Mouse (Mus musculus) common myeloid progenitor, adult 5-6 weeks (primary cell): ENCODE results near the gene Gm49378. TPM values are rescaled to one million over a fixed set of nuclear protein-coding genes. Genes with fewer than 3 reads are reported as not detected.

Source experiments
- ATAC-seq: replicated peaks from 2 replicates; pipeline ENCODE4 v1.8.0; 2016; ENCODE audit warnings: low read depth, mild to moderate bottlenecking, moderate TSS enrichment, inconsistent platforms; ENCODE audit not compliant: poor library complexity, severe bottlenecking
- total RNA-seq: library from RNA; stranded (forward); fragments of 200-1000, 187-1606 nt; gene quantifications from 2 replicates; pipeline ENCODE4 v1.2.3, GENCODE M21; 2017

Gm49378 gene
- 0.87 and 9.9 TPM in 2 replicates for total RNA-seq

- no peak for ATAC-seq
Observed at GRCm38 (mm10) chr14:55637795-55638194, at the start of gene Gm49378. TSS of gene Gm49378 (minus strand) at chr14:55637895.

GRCm38 (mm10) chr14:55682118-55682493 lies 44.4 kb upstream of the Gm49378 start:
- ATAC-seq, result no peak

- peak; percentile 94 for ATAC-seq
Observed at GRCm38 (mm10) chr14:55681160-55682117, 43.7 kb upstream of the Gm49378 start, which contains the start of gene Tinf2. TSS of gene Tinf2 (minus strand) at chr14:55681820.

DNA sequence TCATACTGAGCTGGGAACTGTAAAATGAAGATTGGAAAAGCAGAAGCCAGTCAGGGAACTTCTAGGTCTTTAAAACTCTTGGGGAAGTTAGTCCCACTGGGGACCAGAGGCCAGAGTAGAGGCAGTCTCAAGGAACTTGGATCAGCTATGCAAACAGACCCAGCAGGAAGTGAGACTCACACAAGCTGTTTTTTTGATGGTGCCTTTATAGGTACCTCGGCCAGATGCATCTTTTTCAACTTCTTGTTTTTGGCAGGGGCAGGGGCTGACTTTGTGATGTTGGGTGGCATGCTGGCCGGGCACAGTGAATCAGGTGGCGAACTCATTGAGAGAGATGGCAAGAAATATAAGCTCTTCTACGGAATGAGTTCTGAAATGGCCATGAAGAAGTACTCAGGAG lies 39.9 kb upstream of the Gm49378 start:
- no peak for ATAC-seq

DNA sequence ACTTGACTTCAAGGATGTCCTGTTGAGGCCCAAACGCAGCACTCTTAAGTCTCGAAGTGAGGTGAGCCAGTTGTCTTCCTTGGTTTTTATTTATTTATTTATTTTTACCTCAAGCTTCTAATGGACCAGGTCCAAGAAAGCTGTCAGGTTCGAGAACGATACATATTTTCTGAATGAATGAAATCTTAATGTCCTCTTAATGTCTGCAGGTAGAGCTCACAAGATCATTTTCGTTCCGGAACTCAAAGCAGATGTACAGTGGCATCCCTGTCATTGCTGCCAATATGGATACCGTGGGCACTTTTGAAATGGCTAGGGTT lies 35.0 kb upstream of the Gm49378 start:
- no peak for ATAC-seq

DNA sequence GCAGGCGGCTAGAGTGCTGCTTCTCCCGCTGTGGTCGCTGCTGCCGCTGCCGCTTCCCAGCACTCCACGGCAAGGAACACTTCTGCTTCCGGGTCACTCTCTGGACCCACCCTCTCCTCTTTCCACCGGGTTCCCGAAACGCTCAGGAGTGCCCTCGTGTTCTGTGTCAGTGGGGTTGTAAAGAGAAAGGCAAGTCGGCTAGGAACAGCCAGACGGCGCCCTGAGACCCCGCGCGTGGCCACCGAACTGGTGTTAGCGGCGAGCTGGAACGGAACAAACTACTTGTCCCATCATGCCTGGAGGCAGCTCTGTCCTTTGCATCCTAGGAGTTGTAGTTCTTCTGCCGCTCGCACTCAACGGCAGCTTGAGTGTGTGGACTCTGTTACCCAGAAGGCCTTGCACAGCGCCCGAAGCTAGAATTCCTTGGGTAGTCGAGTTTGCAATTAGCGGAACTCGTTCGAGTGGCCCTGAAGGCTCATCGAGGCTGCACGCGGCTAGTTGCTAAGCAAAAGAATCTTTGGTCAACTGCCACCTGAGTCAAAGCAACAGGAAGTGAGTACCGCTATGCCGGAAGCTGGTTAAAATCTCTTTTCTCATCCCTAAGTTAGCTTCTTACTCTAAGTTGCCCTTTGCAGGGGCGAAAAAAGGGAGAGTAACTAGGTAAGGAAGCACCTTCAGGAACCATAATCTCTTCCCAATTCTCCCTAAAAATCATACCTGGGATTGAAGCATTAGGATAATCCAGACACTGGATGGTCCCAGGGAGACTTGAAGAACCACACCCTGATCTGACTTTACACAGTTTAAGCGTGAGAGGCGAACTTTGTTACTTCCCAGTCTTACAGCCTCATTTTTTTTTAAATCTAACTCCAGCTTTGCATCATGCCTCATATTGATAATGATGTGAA lies 34.4 kb upstream of the Gm49378 start, which contains the start of the genes Gmpr2 and Nedd8:
TSS of gene Gmpr2 (plus strand) at position 109 of the 908 bp plus-strand sequence.
TSS of gene Nedd8 (minus strand) at position 292 of the 908 bp plus-strand sequence.
- ATAC-seq, result peak; percentile 99

DNA sequence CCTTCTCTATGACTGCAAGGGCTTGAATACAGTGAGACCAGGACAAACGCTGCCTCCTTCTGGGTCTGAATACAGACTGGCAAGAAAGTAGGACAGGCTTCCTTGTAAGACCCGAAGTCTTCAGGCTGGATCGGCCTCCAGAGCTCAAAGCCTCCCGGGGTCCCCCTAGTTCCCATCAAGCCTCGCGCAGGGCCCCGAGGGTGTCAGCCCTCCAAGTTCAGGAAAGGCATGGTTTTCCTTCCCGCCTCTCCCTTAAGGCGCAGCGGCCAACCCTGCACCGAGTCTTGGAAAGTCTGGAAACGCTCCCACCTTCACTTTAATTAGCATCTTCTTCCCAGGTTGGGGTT lies 33.8 kb upstream of the Gm49378 start:
- peak; percentile 12; the same call in 1 of the 2 replicates for ATAC-seq

DNA sequence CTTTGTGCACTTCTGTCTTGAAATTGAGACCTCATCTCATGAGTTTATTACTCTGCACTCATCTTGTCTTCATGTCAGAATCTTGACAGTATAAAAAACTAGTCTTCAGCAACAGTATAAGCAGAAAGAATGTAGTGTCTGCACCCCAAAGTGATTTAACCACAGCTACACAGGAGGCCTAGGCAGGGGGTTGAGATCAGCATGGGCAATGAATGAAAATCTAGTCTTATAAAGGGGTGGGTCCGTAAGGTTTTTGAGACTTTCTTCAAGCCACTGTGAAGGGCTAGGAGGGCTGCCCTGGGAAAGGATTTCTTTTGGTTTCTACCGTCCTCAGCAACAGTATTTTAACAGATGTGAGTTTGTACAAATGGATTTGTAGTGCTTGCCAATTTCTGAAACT lies 22.9 kb upstream of the Gm49378 start:
- peak; percentile 13; the same call in 1 of the 2 replicates for ATAC-seq

DNA sequence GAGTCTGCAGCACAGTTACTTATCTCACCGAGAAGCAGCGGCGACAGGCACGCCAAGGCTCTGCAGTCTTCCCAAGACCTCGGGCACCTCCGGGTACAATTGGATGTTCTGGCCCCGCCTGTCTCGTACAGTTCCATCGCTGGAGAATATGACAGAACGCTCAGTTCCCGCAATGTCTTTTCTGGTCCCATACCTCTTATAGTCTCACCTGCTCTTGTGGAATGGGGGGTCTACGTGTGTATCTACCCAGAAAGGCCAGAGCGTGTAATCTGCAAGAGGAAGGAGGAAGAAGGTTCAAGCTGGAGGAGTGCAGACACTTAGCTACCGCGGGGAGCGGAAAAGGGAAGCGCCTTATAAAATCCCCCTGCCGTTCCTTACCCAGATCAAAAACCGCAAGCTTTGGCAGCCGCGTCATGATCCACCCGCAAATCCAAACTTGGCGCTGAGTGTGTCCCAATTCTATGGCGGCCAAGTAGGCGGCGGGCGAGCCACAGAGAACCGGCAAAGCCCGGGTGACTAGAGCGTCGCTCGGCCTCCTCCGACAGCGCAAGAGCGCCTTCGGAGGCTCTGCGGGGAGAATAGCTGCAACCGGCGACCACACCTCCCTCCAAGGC lies 22.4 kb upstream of the Gm49378 start, which contains the start of gene Mdp1:
TSS of gene Mdp1 (minus strand) at position 549 of the 614 bp plus-strand sequence.
- peak; percentile 97 for ATAC-seq

DNA sequence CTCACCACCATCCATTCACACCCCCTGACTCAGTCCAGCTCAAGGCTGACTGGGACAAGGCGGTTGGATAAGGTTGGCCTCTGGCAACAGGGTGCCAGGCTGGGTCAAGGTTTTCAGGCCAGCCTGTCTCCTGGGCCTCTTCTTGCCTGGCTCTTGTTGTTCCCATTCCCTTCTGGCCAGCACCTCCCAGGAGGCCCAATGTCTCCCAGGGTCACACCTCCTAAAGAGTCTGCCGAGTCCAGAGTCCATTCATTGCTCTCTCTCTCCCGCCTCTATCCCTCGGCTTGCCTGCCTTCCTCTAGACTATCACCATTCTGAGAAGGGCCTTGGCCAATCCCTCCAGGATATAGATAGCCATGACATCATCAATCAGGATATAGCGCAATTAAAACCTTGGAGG lies 20.3 kb upstream of the Gm49378 start:
- ATAC-seq, result no peak

GRCm38 (mm10) chr14:55656935-55657334 lies 19.2 kb upstream of the Gm49378 start:
- no peak for ATAC-seq

DNA sequence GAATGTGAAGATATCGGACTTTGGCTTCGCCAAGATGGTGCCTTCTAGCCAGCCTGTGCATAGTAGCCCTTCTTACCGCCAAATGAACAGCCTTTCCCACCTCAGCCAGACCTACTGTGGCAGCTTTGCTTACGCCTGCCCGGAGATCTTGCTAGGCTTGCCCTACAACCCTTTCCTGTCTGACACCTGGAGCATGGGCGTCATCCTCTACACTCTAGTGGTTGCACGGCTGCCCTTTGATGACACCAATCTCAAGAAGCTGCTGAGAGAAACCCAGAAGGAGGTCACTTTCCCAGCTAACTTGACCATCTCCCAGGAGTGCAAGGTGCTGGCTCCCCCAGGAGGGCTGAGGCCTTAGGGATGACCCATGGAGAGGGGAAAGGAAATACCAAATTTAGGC lies 13.8 kb upstream of the Gm49378 start:
- no peak for ATAC-seq

- ATAC-seq, result no peak
Observed at GRCm38 (mm10) chr14:55649884-55650283, 12.2 kb upstream of the Gm49378 start, which contains the start of gene Tssk4. TSS of gene Tssk4 (plus strand) at chr14:55650184.

GRCm38 (mm10) chr14:55644261-55644888 lies 6.7 kb upstream of the Gm49378 start:
- peak; percentile 10; the same call in 1 of the 2 replicates for ATAC-seq

- peak; percentile 75 for ATAC-seq
Observed at GRCm38 (mm10) chr14:55643060-55643907, 5.6 kb upstream of the Gm49378 start, which contains the start of gene Tm9sf1. TSS of gene Tm9sf1 (minus strand) at chr14:55643806.

- no peak for ATAC-seq
Observed at GRCm38 (mm10) chr14:55642679-55643059, 5.0 kb upstream of the Gm49378 start.

GRCm38 (mm10) chr14:55641291-55641690 lies 3.6 kb upstream of the Gm49378 start:
- ATAC-seq, result no peak

GRCm38 (mm10) chr14:55640816-55641215 lies 3.1 kb upstream of the Gm49378 start:
- ATAC-seq, result no peak
